Mouse (Mus musculus) brain, embryonic 14.5 days (tissue): ENCODE results near the gene Casc3.

Experiments used
- CTCF ChIP-seq: fragments of 200-500 bp; IDR thresholded peaks from 2 replicates; pipeline ENCODE4 v1.5.1; 2012; ENCODE audit warnings: inconsistent platforms, mild to moderate bottlenecking, moderate library complexity, borderline replicate concordance; ENCODE audit not compliant: insufficient read depth, insufficient read length; ENCODE audit errors: extremely low read depth
- POLR2A ChIP-seq: fragments of 200-500 bp; IDR thresholded peaks from 2 replicates; pipeline ENCODE4 v1.6.1; 2012; ENCODE audit warnings: mild to moderate bottlenecking, inconsistent platforms, borderline replicate concordance; ENCODE audit not compliant: poor library complexity, insufficient read depth, insufficient read length, severe bottlenecking; ENCODE audit errors: extremely low read depth

DNA sequence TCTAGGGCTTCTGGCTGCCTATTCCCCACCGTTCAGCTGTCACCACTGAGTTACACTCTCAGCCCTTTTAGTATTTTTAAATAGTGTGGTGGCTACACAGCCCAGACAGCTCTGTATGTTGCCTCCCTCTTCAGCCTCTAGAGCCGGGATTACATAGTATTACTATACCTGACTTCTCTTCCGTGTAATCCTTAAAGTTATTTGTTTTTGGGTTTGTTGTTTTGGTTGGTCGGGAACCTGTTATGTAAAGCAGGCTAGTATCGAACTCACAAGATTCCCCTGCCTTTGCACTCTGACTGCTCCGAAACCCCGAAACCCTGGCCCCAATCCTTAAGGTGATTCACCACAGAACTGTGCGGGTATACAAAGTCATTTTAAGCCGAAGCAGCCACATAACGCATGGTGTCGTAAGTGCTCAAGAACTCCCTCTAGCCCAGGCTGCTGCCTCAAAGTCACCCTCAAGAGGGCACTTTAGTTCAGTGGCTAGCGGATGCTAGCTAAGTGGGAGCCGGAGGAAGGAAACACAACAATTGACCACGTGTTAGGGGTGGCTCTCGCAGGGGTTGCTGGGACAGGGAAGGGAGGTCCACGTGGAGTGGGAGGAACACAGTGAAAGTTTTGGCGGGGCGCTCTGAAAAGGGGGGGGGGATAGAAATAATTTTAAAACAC lies 16.0 kb upstream of the Casc3 start:
- TF ChIP-seq CTCF, result peak; percentile 66; the same call in 1 of the 2 replicates
- TF ChIP-seq POLR2A, result no peak
